Mouse (Mus musculus): ENCODE data around the gene Btg2. TPM values are rescaled to one million over a fixed set of nuclear protein-coding genes. Genes with fewer than 3 reads are reported as not detected.

Gene Btg2
- polyA plus RNA-seq, 1 experiment = 19.8 TPM

DNA sequence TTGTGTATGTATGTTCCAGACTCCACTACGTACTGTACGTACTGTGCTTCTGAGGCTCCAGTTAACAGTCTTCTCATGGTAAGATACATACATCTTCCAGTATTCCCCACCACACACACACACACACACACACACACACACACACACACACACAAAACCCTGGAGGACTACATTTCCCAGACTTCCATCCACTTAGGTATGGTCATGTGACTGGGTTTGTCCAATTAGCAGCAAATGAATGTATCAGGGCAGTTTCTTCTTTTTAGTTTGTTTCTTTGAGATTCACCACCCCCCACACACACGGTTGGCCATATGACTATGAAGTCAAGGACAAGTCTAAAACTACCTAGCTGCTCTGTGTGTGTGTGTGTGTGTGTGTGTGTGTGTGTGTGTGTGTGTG is 31.1 kb upstream of the Btg2 start:
- Histone ChIP-seq H3K27ac (ENCODE audit: insufficient read depth, low read length) (no peak overlapping the region), H3K4me1 (ENCODE audit: control insufficient read depth, insufficient read depth, low read length) (no peaks in the 10 kb centered on the region), H3K4me3 (ENCODE audit: insufficient read depth, low read length) (no peak overlapping the region)
- TF ChIP-seq POLR2A (IDR thresholded peaks at IDR 0.05; ENCODE audit: extremely low read depth, insufficient read depth, low read length) (no peak), CTCF (IDR thresholded peaks at IDR 0.05; ENCODE audit: extremely low read depth, insufficient read depth, low read length) (no peak)

GRCm38 (mm10) chr1:134107777-134108176 is 28.9 kb upstream of the Btg2 start:
- H3K4me3 ChIP-seq (ENCODE audit: insufficient read depth, low read length) = no peak overlapping the region
- TF ChIP-seq POLR2A (IDR thresholded peaks at IDR 0.05; ENCODE audit: extremely low read depth, insufficient read depth, low read length) = no peak
- no peak for TF ChIP-seq CTCF (IDR thresholded peaks at IDR 0.05; ENCODE audit: extremely low read depth, insufficient read depth, low read length)
- no peaks in the 10 kb centered on the region for H3K4me1 ChIP-seq (ENCODE audit: control insufficient read depth, insufficient read depth, low read length)
- H3K27ac ChIP-seq (ENCODE audit: insufficient read depth, low read length) = no peak overlapping the region

DNA sequence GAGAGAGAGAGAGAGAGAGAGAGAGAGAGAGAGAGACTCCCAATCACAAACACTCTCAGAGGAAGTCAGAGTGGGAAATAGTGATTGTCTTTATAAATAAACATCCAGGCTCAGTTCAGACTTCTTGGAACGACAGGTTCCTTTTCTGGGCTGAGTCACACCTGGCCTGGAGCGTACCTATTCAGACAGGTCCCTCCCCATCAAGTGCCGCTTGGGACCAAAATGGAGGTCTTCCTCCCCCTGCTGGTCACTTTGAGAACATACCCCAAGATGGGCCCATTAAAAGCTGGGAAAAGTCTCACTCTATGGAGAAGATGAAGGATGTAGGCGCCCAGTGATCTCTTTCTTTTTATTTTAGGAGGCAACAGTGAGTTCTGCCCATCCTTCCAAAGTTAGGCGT is 27.8 kb upstream of the Btg2 start:
- H3K4me1 ChIP-seq (ENCODE audit: control insufficient read depth, insufficient read depth, low read length) = no peaks in the 10 kb centered on the region
- H3K4me3 ChIP-seq (ENCODE audit: insufficient read depth, low read length) = no peak overlapping the region
- TF ChIP-seq POLR2A (IDR thresholded peaks at IDR 0.05; ENCODE audit: extremely low read depth, insufficient read depth, low read length) = no peak
- TF ChIP-seq CTCF (IDR thresholded peaks at IDR 0.05; ENCODE audit: extremely low read depth, insufficient read depth, low read length) = peak; percentile 73
- no peak overlapping the region for H3K27ac ChIP-seq (ENCODE audit: insufficient read depth, low read length)

DNA sequence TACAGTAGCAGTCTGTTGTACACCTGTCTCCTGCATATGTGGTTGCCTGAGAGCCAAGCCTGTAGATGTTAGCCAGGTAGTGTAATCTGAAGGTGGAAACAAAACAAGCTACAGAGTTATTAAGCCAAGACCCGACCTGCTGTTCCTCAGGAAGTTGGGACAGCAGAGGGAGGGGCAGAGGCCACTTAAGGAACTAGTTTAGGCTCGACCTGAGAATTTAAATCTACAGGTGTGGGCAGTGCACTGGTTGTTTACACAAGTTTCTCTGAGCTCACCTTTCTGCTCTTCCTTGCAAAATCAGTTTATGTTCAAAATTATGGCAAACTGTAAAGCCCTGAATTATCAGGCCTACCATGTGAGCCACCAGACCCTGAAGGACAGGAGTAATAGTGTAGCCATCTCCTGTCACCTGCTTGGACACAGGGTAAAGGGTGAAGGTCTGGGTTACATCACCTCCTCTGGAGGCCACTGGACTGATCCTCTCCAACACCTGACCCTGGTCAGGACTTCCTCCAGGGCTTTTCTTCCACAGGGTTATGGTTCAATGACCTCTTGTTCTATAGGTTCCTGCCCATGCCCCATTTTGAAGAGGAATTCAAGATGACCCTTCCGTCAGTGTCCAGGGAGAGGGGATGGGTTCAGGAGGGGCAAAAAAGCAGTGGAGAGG is 27.0 kb upstream of the Btg2 start:
- TF ChIP-seq CTCF (IDR thresholded peaks at IDR 0.05; ENCODE audit: extremely low read depth, insufficient read depth, low read length) (no peak), POLR2A (IDR thresholded peaks at IDR 0.05; ENCODE audit: extremely low read depth, insufficient read depth, low read length) (no peak)

DNA sequence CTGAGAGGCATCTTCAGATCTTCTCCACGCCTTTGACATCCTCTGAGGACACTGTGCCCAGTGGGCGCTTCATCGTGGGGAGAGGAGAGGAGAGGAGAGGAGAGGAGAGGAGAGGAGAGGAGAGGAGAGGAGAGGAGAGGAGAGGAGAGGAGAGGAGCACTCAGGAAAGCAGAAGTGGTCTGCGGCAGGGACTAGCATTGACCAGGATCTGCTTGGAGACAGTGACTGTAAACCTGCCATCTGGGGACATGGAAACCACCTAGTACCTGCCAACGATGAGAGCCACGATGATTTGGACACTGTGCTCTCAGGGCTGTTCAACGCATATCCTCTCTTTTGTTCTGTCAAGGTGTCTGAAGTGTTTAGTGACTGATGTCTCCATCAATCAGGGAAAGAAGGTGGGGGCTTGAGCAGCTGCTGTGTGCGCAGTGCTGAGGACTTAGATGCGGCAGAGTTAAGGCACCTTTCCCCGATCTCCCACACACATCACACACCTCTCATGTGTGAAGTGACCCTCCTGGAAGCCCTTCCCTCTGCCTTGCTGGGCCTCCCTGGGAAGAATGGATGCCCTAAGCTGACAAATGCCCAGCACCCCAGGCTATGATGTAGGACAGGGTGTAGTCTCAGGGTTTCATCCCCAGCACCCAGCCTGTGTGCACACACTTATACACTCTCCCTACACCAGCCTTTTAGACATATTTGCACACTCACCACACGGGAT is 26.3 kb upstream of the Btg2 start:
- no peak overlapping the region for H3K4me3 ChIP-seq (ENCODE audit: insufficient read depth, low read length)
- no peak for TF ChIP-seq CTCF (IDR thresholded peaks at IDR 0.05; ENCODE audit: extremely low read depth, insufficient read depth, low read length)
- TF ChIP-seq POLR2A (IDR thresholded peaks at IDR 0.05; ENCODE audit: extremely low read depth, insufficient read depth, low read length) = no peak
- no peaks in the 10 kb centered on the region for H3K4me1 ChIP-seq (ENCODE audit: control insufficient read depth, insufficient read depth, low read length)
- no peak overlapping the region for H3K27ac ChIP-seq (ENCODE audit: insufficient read depth, low read length)

More for the DNA sequence above, 27.0 kb upstream of the Btg2 start:
- no peaks in the 10 kb centered on the region for H3K4me1 ChIP-seq (ENCODE audit: control insufficient read depth, insufficient read depth, low read length)
- H3K27ac ChIP-seq (ENCODE audit: insufficient read depth, low read length) = no peak overlapping the region
- no peak overlapping the region for H3K4me3 ChIP-seq (ENCODE audit: insufficient read depth, low read length)

DNA sequence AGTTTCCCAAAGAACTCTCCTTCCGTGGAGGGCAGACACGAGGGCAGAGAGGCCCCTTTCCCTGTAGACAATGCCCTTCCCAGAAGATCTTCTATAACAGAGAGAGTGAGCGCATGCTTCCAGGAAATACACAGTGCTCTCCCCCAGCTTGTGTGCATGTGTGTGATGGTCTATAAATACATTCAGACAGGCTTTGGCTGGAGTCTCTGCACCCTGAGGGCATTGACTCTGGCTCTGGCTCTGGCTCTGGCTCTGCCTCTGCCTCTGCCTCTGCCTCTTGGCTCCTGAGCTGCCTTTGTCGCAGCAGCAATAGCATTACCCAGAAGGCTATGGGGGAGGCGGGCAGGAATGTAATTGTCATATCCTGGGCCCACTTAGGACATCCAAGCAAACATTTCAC is 24.9 kb upstream of the Btg2 start:
- Histone ChIP-seq H3K4me1 (ENCODE audit: control insufficient read depth, insufficient read depth, low read length) (no peaks in the 10 kb centered on the region), H3K4me3 (ENCODE audit: insufficient read depth, low read length) (no peak overlapping the region), H3K27ac (ENCODE audit: insufficient read depth, low read length) (no peak overlapping the region)
- TF ChIP-seq POLR2A (IDR thresholded peaks at IDR 0.05; ENCODE audit: extremely low read depth, insufficient read depth, low read length) (no peak), CTCF (IDR thresholded peaks at IDR 0.05; ENCODE audit: extremely low read depth, insufficient read depth, low read length) (no peak)

- Histone ChIP-seq H3K27ac (ENCODE audit: insufficient read depth, low read length) (no peak overlapping the region), H3K4me3 (ENCODE audit: insufficient read depth, low read length) (no peak overlapping the region), H3K4me1 (ENCODE audit: control insufficient read depth, insufficient read depth, low read length) (peaks cover 2% of the 10 kb centered on the region; the same call in 1 of the 2 replicates)
- TF ChIP-seq CTCF (IDR thresholded peaks at IDR 0.05; ENCODE audit: extremely low read depth, insufficient read depth, low read length) (no peak), POLR2A (IDR thresholded peaks at IDR 0.05; ENCODE audit: extremely low read depth, insufficient read depth, low read length) (no peak)
Measured at GRCm38 (mm10) chr1:134101593-134101992, 22.7 kb upstream of the Btg2 start.

- no peak overlapping the region for H3K27ac ChIP-seq (ENCODE audit: insufficient read depth, low read length)
- H3K4me1 ChIP-seq (ENCODE audit: control insufficient read depth, insufficient read depth, low read length) = peaks cover 4% of the 10 kb centered on the region; the same call in 1 of the 2 replicates
- TF ChIP-seq CTCF (IDR thresholded peaks at IDR 0.05; ENCODE audit: extremely low read depth, insufficient read depth, low read length) = no peak
- H3K4me3 ChIP-seq (ENCODE audit: insufficient read depth, low read length) = no peak overlapping the region
Measured at GRCm38 (mm10) chr1:134100928-134101327, 22.0 kb upstream of the Btg2 start.

GRCm38 (mm10) chr1:134100401-134100800 is 21.5 kb upstream of the Btg2 start:
- Histone ChIP-seq H3K4me3 (ENCODE audit: insufficient read depth, low read length) (no peak overlapping the region), H3K27ac (ENCODE audit: insufficient read depth, low read length) (no peak overlapping the region), H3K4me1 (ENCODE audit: control insufficient read depth, insufficient read depth, low read length) (peaks cover 5% of the 10 kb centered on the region; the same call in 1 of the 2 replicates)
- TF ChIP-seq POLR2A (IDR thresholded peaks at IDR 0.05; ENCODE audit: extremely low read depth, insufficient read depth, low read length) (no peak), CTCF (IDR thresholded peaks at IDR 0.05; ENCODE audit: extremely low read depth, insufficient read depth, low read length) (no peak)
